Mouse (Mus musculus) ovary, adult 10 weeks (tissue): ENCODE results near the gene Pex5. TPM values are rescaled to one million over a fixed set of nuclear protein-coding genes. Genes with fewer than 3 reads are reported as not detected.

Experiments used
- polyA plus RNA-seq: library from polyadenylated mRNA; stranded (reverse); fragments of 350-450 nt; fragmentation: Illumina TruSeq; extraction: RNeasy Lipid Tissue Mini Kit (QIAGEN cat#74804); gene quantifications from one replicate; pipeline ENCODE4 v1.2.3, GENCODE M21; 2014

Pex5 gene
- polyA plus RNA-seq: 8.8 TPM

GRCm38 (mm10) chr6:124414927-124415325 is at the start of gene Pex5:
Gene Pex5, minus strand, starts transcription at chr6:124415067.

Other genes with a start within 250 kb of the Pex5 start
- gene Vmn2r27, start 183.2 kb downstream of the Pex5 start, polyA plus RNA-seq: not detected
- 4.0 TPM for gene Cd163, start 110.4 kb downstream of the Pex5 start, polyA plus RNA-seq
- gene Clstn3, start 49.7 kb upstream of the Pex5 start, polyA plus RNA-seq: 0.97 TPM
- gene C1rl, start 78.0 kb upstream of the Pex5 start, polyA plus RNA-seq: 3.4 TPM
- 29.5 TPM for gene C1ra, start 97.3 kb upstream of the Pex5 start, polyA plus RNA-seq
- gene C1s1, start 127.3 kb upstream of the Pex5 start, polyA plus RNA-seq: 221 TPM
- not detected for gene C1rb, start 155.2 kb upstream of the Pex5 start, polyA plus RNA-seq
- gene C1s2, start 221.0 kb upstream of the Pex5 start, polyA plus RNA-seq: 0.40 TPM
- 40.5 TPM for gene Lpcat3, start 248.0 kb upstream of the Pex5 start, polyA plus RNA-seq